Mouse (Mus musculus): ENCODE data around the gene Gsdma2. TPM values are rescaled to one million over a fixed set of nuclear protein-coding genes. Genes with fewer than 3 reads are reported as not detected.
"Not testable (repeated sequence)": the region's sequence is repeated elsewhere in the genome, so short reads cannot be mapped to it uniquely, and the experiment has no call there.

The Gsdma2 gene
- total and polyA plus RNA-seq, 3 experiments, result not detected

- peak; percentile 76 to 84 for TF ChIP-seq EP300 (IDR thresholded peaks at IDR 0.05; ENCODE audit: low read depth in 1 of 2, low read length in 2 of 2)
- TF ChIP-seq ELF1 (IDR thresholded peaks at IDR 0.05; ENCODE audit: low read depth, low read length), result no peak
- no peak for TF ChIP-seq ZC3H11A (IDR thresholded peaks at IDR 0.05; ENCODE audit: low read depth, low read length)
- peak; percentile 34; the same call in 1 of the 2 replicates for TF ChIP-seq BHLHE40 (IDR thresholded peaks at IDR 0.05; ENCODE audit: borderline replicate concordance, low read depth, low read length)
- TF ChIP-seq POLR2A (IDR thresholded peaks at IDR 0.05; ENCODE audit: control insufficient read depth in 1 of 2, insufficient read depth in 1 of 2, low read depth in 1 of 2, low read length in 2 of 2, poor library complexity in 1 of 2), result 0 out of 4 replicates have a peak, but pooled peaks of 1 of the 2 experiments have one; percentile 2
- no peak; the same call in 1 of the 2 replicates for TF ChIP-seq MYC (IDR thresholded peaks at IDR 0.05; ENCODE audit: low read depth, low read length)
- no peak for TF ChIP-seq KAT2A (conservative IDR thresholded peaks at IDR 0.05; ENCODE audit: low read depth, low read length)
- TF ChIP-seq TBP (IDR thresholded peaks at IDR 0.05; ENCODE audit: low read depth, low read length), result no peak
- TF ChIP-seq RCOR1 (IDR thresholded peaks at IDR 0.05; ENCODE audit: low read depth, low read length), result peak; percentile 86
- TF ChIP-seq NELFE (IDR thresholded peaks at IDR 0.05; ENCODE audit: low read depth, low read length), result no peak
- no peak for TF ChIP-seq ZKSCAN1 (IDR thresholded peaks at IDR 0.05; ENCODE audit: low read depth, low read length)
- no peak; the same call in 1 of the 2 replicates for TF ChIP-seq SIN3A (IDR thresholded peaks at IDR 0.05; ENCODE audit: low read length)
- TF ChIP-seq USF1 (IDR thresholded peaks at IDR 0.05; ENCODE audit: low read depth, low read length), result no peak
- TF ChIP-seq ZMIZ1 (IDR thresholded peaks at IDR 0.05; ENCODE audit: low read depth, low read length), result no peak
- no peak for TF ChIP-seq RAD21 (IDR thresholded peaks at IDR 0.05; ENCODE audit: low read depth, low read length)
- no peak for TF ChIP-seq CTCF (IDR thresholded peaks at IDR 0.05 in 2 of 3, conservative IDR thresholded peaks at IDR 0.05 in 1 of 3; ENCODE audit: control insufficient read depth in 1 of 3, insufficient read depth in 1 of 3, low read depth in 2 of 3, low read length in 3 of 3, poor library complexity in 1 of 3, severe bottlenecking in 1 of 3)
- TF ChIP-seq NRF1 (IDR thresholded peaks at IDR 0.05; ENCODE audit: insufficient read depth, low read depth, low read length, poor library complexity, severe bottlenecking), result no peak
- TF ChIP-seq CHD1 (IDR thresholded peaks at IDR 0.05; ENCODE audit: low read depth, low read length), result no peak
- TF ChIP-seq POLR2AphosphoS2 (IDR thresholded peaks at IDR 0.05; ENCODE audit: low read length), result no peak
These were observed 25.9 kb downstream of the Gsdma2 start (continued) for GRCm38 (mm10) chr11:98672482-98672881.

GRCm38 (mm10) chr11:98673136-98673535, 26.6 kb downstream of the Gsdma2 start:
- H3K79me2 ChIP-seq (ENCODE audit: control insufficient read depth, insufficient read depth, low read length, poor library complexity); H3K27me3 ChIP-seq (ENCODE audit: control insufficient read depth in 1 of 2, insufficient read depth in 2 of 2, low read length in 2 of 2); H3K9me3 ChIP-seq (replicated peaks; ENCODE audit: insufficient read depth, low read length): not testable (repeated sequence)
- peak; percentile 86 for DNase-seq (ENCODE audit: low read depth, low spot score)
- peaks cover 0 to 23% of the 10 kb centered on the region in 2 experiments; a peak in 2 of 4 replicates for H3K36me3 ChIP-seq (ENCODE audit: control insufficient read depth in 1 of 2, insufficient read depth in 2 of 2, low read length in 2 of 2)
- peak overlapping the region; percentile 25 for H3K9ac ChIP-seq (ENCODE audit: control insufficient read depth, low read depth, low read length, poor library complexity, severe bottlenecking)
- H3K4me1 ChIP-seq (ENCODE audit: control insufficient read depth in 1 of 2, insufficient read depth in 2 of 2, low read length in 2 of 2), result peaks cover 22 to 45% of the 10 kb centered on the region in 2 experiments
- TF ChIP-seq SMC3 (IDR thresholded peaks at IDR 0.05; ENCODE audit: low read depth, low read length) (peak; percentile 33), CTCF (IDR thresholded peaks at IDR 0.05 in 2 of 3, conservative IDR thresholded peaks at IDR 0.05 in 1 of 3; ENCODE audit: control insufficient read depth in 1 of 3, insufficient read depth in 1 of 3, low read depth in 2 of 3, low read length in 3 of 3, poor library complexity in 1 of 3, severe bottlenecking in 1 of 3) (peak; percentile 34 to 67 (median 62); a peak in 5 of 6 replicates), RAD21 (IDR thresholded peaks at IDR 0.05; ENCODE audit: low read depth, low read length) (peak; percentile 34), ELF1 (IDR thresholded peaks at IDR 0.05; ENCODE audit: low read depth, low read length) (peak; percentile 85), HCFC1 (IDR thresholded peaks at IDR 0.05; ENCODE audit: low read depth, low read length) (0 out of 2 replicates have a peak, but pooled peaks have one; percentile 37)
- H3K4me3 ChIP-seq (ENCODE audit: control insufficient read depth in 1 of 2, insufficient read depth in 1 of 2, low read depth in 2 of 2, low read length in 2 of 2), result peak overlapping the region; percentile 41 to 42
- peak overlapping the region; percentile 44 for H3K27ac ChIP-seq (ENCODE audit: control insufficient read depth, low read depth, low read length)
